Mouse (Mus musculus): ENCODE results near the gene Clk2. TPM values are rescaled to one million over a fixed set of nuclear protein-coding genes. Genes with fewer than 3 reads are reported as not detected.
A peak's percentile ranks its signal among the peaks of the same experiment; 100 is the strongest.

Clk2 gene
- 22.2 TPM for polyA plus RNA-seq (2012; fragmentation: generic; extraction: Trizol)

GRCm38 (mm10) chr3:89164506-89165267 is at the start of gene Clk2:
Gene Clk2, plus strand, starts transcription at chr3:89164795.
- Histone ChIP-seq H3K27me3 (ENCODE audit: control insufficient read depth, insufficient read depth, insufficient read length) (peaks cover 3% of the 10 kb centered on the region), H3K79me2 (ENCODE audit: control insufficient read depth, insufficient read depth) (peaks cover 21% of the 10 kb centered on the region), H3K36me3 (ENCODE audit: control insufficient read depth, insufficient read depth) (peaks cover 21% of the 10 kb centered on the region), H3ac (ENCODE audit: control insufficient read depth, insufficient read length) (peak within 1 kb of the TSS; percentile 47), H3K4me3 (peak within 1 kb of the TSS; percentile 71), H3K4me2 (ENCODE audit: low read depth) (peak within 1 kb of the TSS; percentile 97)
- TF ChIP-seq MYOD1 (IDR thresholded peaks at IDR 0.05; ENCODE audit: control insufficient read depth in 1 of 3, insufficient read length in 2 of 3, low read depth in 2 of 3): no peak
- TF ChIP-seq REST (IDR thresholded peaks at IDR 0.05; ENCODE audit: insufficient read depth, insufficient read length): no peak
- peak; percentile 82 for TF ChIP-seq POLR2A (IDR thresholded peaks at IDR 0.05; ENCODE audit: insufficient read length, low read depth)
- no peak for TF ChIP-seq TCF3 (IDR thresholded peaks at IDR 0.05; ENCODE audit: insufficient read length, low read depth)
- peak in 1 of 3 experiments; percentile 4 for TF ChIP-seq MYOG (IDR thresholded peaks at IDR 0.05; ENCODE audit: control insufficient read depth in 1 of 3, insufficient read depth in 1 of 3, insufficient read length in 2 of 3, low read depth in 2 of 3)
- peak; percentile 46 for TF ChIP-seq USF1 (IDR thresholded peaks at IDR 0.05; ENCODE audit: low read depth)
- no peak for TF ChIP-seq MAX (IDR thresholded peaks at IDR 0.05; ENCODE audit: low read depth)
- no peak for TF ChIP-seq SRF (IDR thresholded peaks at IDR 0.05; ENCODE audit: control insufficient read depth, insufficient read length, low read depth)
- no peak for TF ChIP-seq CEBPB (IDR thresholded peaks at IDR 0.05; ENCODE audit: insufficient read depth, poor library complexity, severe bottlenecking)
- no peak for TF ChIP-seq E2F4 (IDR thresholded peaks at IDR 0.05; ENCODE audit: insufficient read depth)
- TF ChIP-seq TCF12 (IDR thresholded peaks at IDR 0.05; ENCODE audit: insufficient read depth, poor library complexity, severe bottlenecking): no peak
- peak; percentile 76 for TF ChIP-seq POLR2AphosphoS2 (IDR thresholded peaks at IDR 0.05; ENCODE audit: insufficient read length, low read depth)

- Histone ChIP-seq H3K27me3 (ENCODE audit: control insufficient read depth, insufficient read depth, insufficient read length) (peaks cover 6% of the 10 kb centered on the region), H3K4me3 (no peak overlapping the region), H3K4me2 (ENCODE audit: low read depth) (no peak overlapping the region), H3K36me3 (ENCODE audit: control insufficient read depth, insufficient read depth) (no peaks in the 10 kb centered on the region), H3ac (ENCODE audit: control insufficient read depth, insufficient read length) (no peak overlapping the region), H3K79me2 (ENCODE audit: control insufficient read depth, insufficient read depth) (no peaks in the 10 kb centered on the region)
- no peak for TF ChIP-seq TCF3 (IDR thresholded peaks at IDR 0.05; ENCODE audit: insufficient read length, low read depth)
- no peak for TF ChIP-seq TCF12 (IDR thresholded peaks at IDR 0.05; ENCODE audit: insufficient read depth, poor library complexity, severe bottlenecking)
- no peak for TF ChIP-seq CEBPB (IDR thresholded peaks at IDR 0.05; ENCODE audit: insufficient read depth, poor library complexity, severe bottlenecking)
- TF ChIP-seq USF1 (IDR thresholded peaks at IDR 0.05; ENCODE audit: low read depth): no peak
- TF ChIP-seq REST (IDR thresholded peaks at IDR 0.05; ENCODE audit: insufficient read depth, insufficient read length): no peak
- TF ChIP-seq MYOD1 (IDR thresholded peaks at IDR 0.05; ENCODE audit: control insufficient read depth in 1 of 3, insufficient read length in 2 of 3, low read depth in 2 of 3): no peak
- no peak for TF ChIP-seq MYOG (IDR thresholded peaks at IDR 0.05; ENCODE audit: control insufficient read depth in 1 of 3, insufficient read depth in 1 of 3, insufficient read length in 2 of 3, low read depth in 2 of 3)
Observed at GRCm38 (mm10) chr3:89115522-89115921, 49.1 kb upstream of the Clk2 start.

GRCm38 (mm10) chr3:89123313-89123712 is 41.3 kb upstream of the Clk2 start:
- no peak overlapping the region for H3K4me2 ChIP-seq (ENCODE audit: low read depth)
- TF ChIP-seq POLR2AphosphoS2 (IDR thresholded peaks at IDR 0.05; ENCODE audit: insufficient read length, low read depth): no peak
- TF ChIP-seq TCF3 (IDR thresholded peaks at IDR 0.05; ENCODE audit: insufficient read length, low read depth): no peak
- TF ChIP-seq USF1 (IDR thresholded peaks at IDR 0.05; ENCODE audit: low read depth): no peak
- TF ChIP-seq TCF12 (IDR thresholded peaks at IDR 0.05; ENCODE audit: insufficient read depth, poor library complexity, severe bottlenecking): no peak
- no peak for TF ChIP-seq MYOD1 (IDR thresholded peaks at IDR 0.05; ENCODE audit: control insufficient read depth in 1 of 3, insufficient read length in 2 of 3, low read depth in 2 of 3)
- TF ChIP-seq CEBPB (IDR thresholded peaks at IDR 0.05; ENCODE audit: insufficient read depth, poor library complexity, severe bottlenecking): no peak
- no peak for TF ChIP-seq MYOG (IDR thresholded peaks at IDR 0.05; ENCODE audit: control insufficient read depth in 1 of 3, insufficient read depth in 1 of 3, insufficient read length in 2 of 3, low read depth in 2 of 3)
- no peak for TF ChIP-seq E2F4 (IDR thresholded peaks at IDR 0.05; ENCODE audit: insufficient read depth)
- no peak for TF ChIP-seq SRF (IDR thresholded peaks at IDR 0.05; ENCODE audit: control insufficient read depth, insufficient read length, low read depth)
- TF ChIP-seq REST (IDR thresholded peaks at IDR 0.05; ENCODE audit: insufficient read depth, insufficient read length): no peak
- TF ChIP-seq POLR2A (IDR thresholded peaks at IDR 0.05; ENCODE audit: insufficient read length, low read depth): no peak
- TF ChIP-seq MAX (IDR thresholded peaks at IDR 0.05; ENCODE audit: low read depth): no peak
- H3K27me3 ChIP-seq (ENCODE audit: control insufficient read depth, insufficient read depth, insufficient read length): peaks cover 17% of the 10 kb centered on the region
- no peaks in the 10 kb centered on the region for H3K36me3 ChIP-seq (ENCODE audit: control insufficient read depth, insufficient read depth)
- H3K79me2 ChIP-seq (ENCODE audit: control insufficient read depth, insufficient read depth): no peaks in the 10 kb centered on the region
- no peak overlapping the region for H3ac ChIP-seq (ENCODE audit: control insufficient read depth, insufficient read length)
- H3K4me3 ChIP-seq: no peak overlapping the region

- Histone ChIP-seq H3K4me2 (ENCODE audit: low read depth) (no peak overlapping the region), H3K79me2 (ENCODE audit: control insufficient read depth, insufficient read depth) (no peaks in the 10 kb centered on the region), H3K36me3 (ENCODE audit: control insufficient read depth, insufficient read depth) (no peaks in the 10 kb centered on the region), H3K4me3 (no peak overlapping the region), H3ac (ENCODE audit: control insufficient read depth, insufficient read length) (no peak overlapping the region), H3K27me3 (ENCODE audit: control insufficient read depth, insufficient read depth, insufficient read length) (peaks cover 27% of the 10 kb centered on the region)
- TF ChIP-seq TCF3 (IDR thresholded peaks at IDR 0.05; ENCODE audit: insufficient read length, low read depth) (no peak), POLR2A (IDR thresholded peaks at IDR 0.05; ENCODE audit: insufficient read length, low read depth) (no peak), MYOD1 (IDR thresholded peaks at IDR 0.05; ENCODE audit: control insufficient read depth in 1 of 3, insufficient read length in 2 of 3, low read depth in 2 of 3) (no peak), USF1 (IDR thresholded peaks at IDR 0.05; ENCODE audit: low read depth) (no peak), CEBPB (IDR thresholded peaks at IDR 0.05; ENCODE audit: insufficient read depth, poor library complexity, severe bottlenecking) (no peak), TCF12 (IDR thresholded peaks at IDR 0.05; ENCODE audit: insufficient read depth, poor library complexity, severe bottlenecking) (no peak), E2F4 (IDR thresholded peaks at IDR 0.05; ENCODE audit: insufficient read depth) (no peak), MAX (IDR thresholded peaks at IDR 0.05; ENCODE audit: low read depth) (no peak), REST (IDR thresholded peaks at IDR 0.05; ENCODE audit: insufficient read depth, insufficient read length) (no peak), SRF (IDR thresholded peaks at IDR 0.05; ENCODE audit: control insufficient read depth, insufficient read length, low read depth) (no peak), POLR2AphosphoS2 (IDR thresholded peaks at IDR 0.05; ENCODE audit: insufficient read length, low read depth) (no peak), MYOG (IDR thresholded peaks at IDR 0.05; ENCODE audit: control insufficient read depth in 1 of 3, insufficient read depth in 1 of 3, insufficient read length in 2 of 3, low read depth in 2 of 3) (no peak)
Observed at GRCm38 (mm10) chr3:89124241-89124640, 40.4 kb upstream of the Clk2 start.

All from myocyte (in vitro differentiated cells).